ENCODE assay signal across 9 mouse cellular contexts in genomic region chr5:81023923-81024715, GRCm38 (mm10). TPM values are rescaled to one million over a fixed set of nuclear protein-coding genes. Genes with fewer than 3 reads are reported as not detected.
DNase-seq lines count a peak whose midpoint lies in the region; ATAC-seq lines count a peak whose summit lies in the region.
"Had no signal": no experiment of that assay in that cellular context is flagged by ENCODE, and none has a peak within 500 bp of the region (broad histone marks: within the 10 kb centered on the region; RNA-seq: fewer than 3 reads in every experiment).

No protein-coding gene starts in this region.

- peaks cover 30% of the 10 kb centered on the region for H3K27me3 ChIP-seq in forebrain, embryonic 12.5 days
- no peaks in the 10 kb centered on the region for H3K27me3 ChIP-seq in hindbrain, embryonic 15.5 days
- H3K27me3 ChIP-seq in midbrain, embryonic 12.5 days: no peaks in the 10 kb centered on the region
- H3K27me3 ChIP-seq: CH12.LX had no signal

- peak overlapping the region; percentile 10; the same call in 1 of the 2 replicates for H3K4me3 ChIP-seq in forebrain, embryonic 12.5 days (replicated peaks)
- H3K4me3 ChIP-seq in hindbrain, embryonic 15.5 days: peak overlapping the region; percentile 70
- peak overlapping the region; percentile 28 for H3K4me3 ChIP-seq in midbrain, embryonic 12.5 days

- DNase-seq in heart, adult 11 months: peak; percentile 93
- DNase-seq in heart, postnatal 25 days (ENCODE audit: low spot score): no peak
- no peak for DNase-seq in ovary, postnatal 10 days (ENCODE audit: low spot score)
- DNase-seq in adrenal gland, postnatal 14 days: no peak

- no peak for ATAC-seq in forebrain, embryonic 12.5 days (ENCODE audit: low FRiP score)
- ATAC-seq in hindbrain, embryonic 15.5 days (ENCODE audit: low FRiP score, low read depth): no peak
- no peak for ATAC-seq in midbrain, embryonic 12.5 days (ENCODE audit: low FRiP score, low read depth)
- no peak for ATAC-seq in monocyte, adult 5-6 weeks (replicated peaks; ENCODE audit: insufficient number of reproducible peaks, low FRiP score, low TSS enrichment, poor library complexity, severe bottlenecking)

- intact Hi-C loops in heart, postnatal 25 days (cut with DNase I): no loop called here

- 44% methylated on average over 17 of the region's 17 CpGs for WGBS in forebrain, embryonic 12.5 days
- 21% methylated on average over 17 of the region's 17 CpGs for WGBS in hindbrain, embryonic 15.5 days
- 29% methylated on average over 17 of the region's 17 CpGs for WGBS in midbrain, embryonic 12.5 days

- H3K4me1 ChIP-seq in forebrain, embryonic 12.5 days: peaks cover 41% of the 10 kb centered on the region
- H3K4me1 ChIP-seq in hindbrain, embryonic 15.5 days (replicated peaks): peaks cover 28% of the 10 kb centered on the region
- peaks cover 38% of the 10 kb centered on the region for H3K4me1 ChIP-seq in midbrain, embryonic 12.5 days

- peak overlapping the region; percentile 39 for H3K4me2 ChIP-seq in forebrain, embryonic 12.5 days
- H3K4me2 ChIP-seq in hindbrain, embryonic 15.5 days: peak overlapping the region; percentile 63
- peak overlapping the region; percentile 50 for H3K4me2 ChIP-seq in midbrain, embryonic 12.5 days (replicated peaks)

- no peaks in the 10 kb centered on the region for H3K9me3 ChIP-seq in forebrain, embryonic 12.5 days
- H3K9me3 ChIP-seq in hindbrain, embryonic 15.5 days: no peaks in the 10 kb centered on the region
- no peaks in the 10 kb centered on the region for H3K9me3 ChIP-seq in midbrain, embryonic 12.5 days

- no peak overlapping the region for H3K27ac ChIP-seq in forebrain, embryonic 12.5 days
- H3K27ac ChIP-seq in hindbrain, embryonic 15.5 days (replicated peaks): no peak overlapping the region
- H3K27ac ChIP-seq in midbrain, embryonic 12.5 days (replicated peaks): no peak overlapping the region

- no peaks in the 10 kb centered on the region for H3K36me3 ChIP-seq in forebrain, embryonic 12.5 days (replicated peaks)
- H3K36me3 ChIP-seq in hindbrain, embryonic 15.5 days: no peaks in the 10 kb centered on the region
- H3K36me3 ChIP-seq in midbrain, embryonic 12.5 days: no peaks in the 10 kb centered on the region

- no peak overlapping the region for H3K9ac ChIP-seq in forebrain, embryonic 12.5 days
- peak overlapping the region; percentile 43 for H3K9ac ChIP-seq in hindbrain, embryonic 15.5 days
- no peak overlapping the region for H3K9ac ChIP-seq in midbrain, embryonic 12.5 days (replicated peaks)

RNA-seq across cellular contexts. Expression of gene Adgrl3, which starts 4.2 kb away (rescaled TPM):
- total RNA-seq in heart, postnatal 25 days (2021): 1 to 10 TPM; 3.7 to 4.3 TPM
- 29.2 and 34.6 TPM in 2 replicates for polyA plus RNA-seq in forebrain, embryonic 12.5 days (2016; fragmentation: Nextera tagmentation; extraction: Ambion mirVana)
- 65.1 and 66.6 TPM in 2 replicates for polyA plus RNA-seq in hindbrain, embryonic 15.5 days (2015; fragmentation: Nextera tagmentation; extraction: Ambion mirVana)
- polyA plus RNA-seq in midbrain, embryonic 12.5 days (2016; fragmentation: Nextera tagmentation; extraction: Ambion mirVana): 40.7 and 45.9 TPM in 2 replicates
- 2.9 to 7.0 TPM (median 3.7 TPM) in 3 replicates for total RNA-seq in monocyte, adult 5-6 weeks (2017)
- total RNA-seq in adrenal gland, postnatal 14 days (2021): 6.0 and 10.9 TPM in 2 replicates

Comparison
In these comparisons a context has a peak if more than half of its experiments do, and no peak if none do; other contexts are left out.
1. H3K4me3 ChIP-seq: peak in every context shown above with its lines; median percentile 70 in hindbrain, embryonic 15.5 days; 28 in midbrain, embryonic 12.5 days; 10 in forebrain, embryonic 12.5 days.